Mouse (Mus musculus) G1E (cell line): ENCODE measurements around the gene Fam227b.

Experiments
- CTCF ChIP-seq: IDR thresholded peaks from 2 replicates; pipeline ENCODE4 v1.5.1; 2012; ENCODE audit warnings: low read depth, low read length, inconsistent platforms, mixed read lengths
- GATA1 ChIP-seq: IDR thresholded peaks from 2 replicates; pipeline ENCODE4 v1.6.1; 2012; ENCODE audit warnings: borderline replicate concordance, low read length, inconsistent platforms, mixed read lengths
- GATA2 ChIP-seq: IDR thresholded peaks from 2 replicates; pipeline ENCODE4 v1.6.1; 2012; ENCODE audit warnings: low read depth, low read length, inconsistent platforms, borderline replicate concordance
- POLR2AphosphoS5 ChIP-seq: IDR thresholded peaks from 2 replicates; pipeline ENCODE4 v1.6.1; 2012; ENCODE audit warnings: low read depth, low read length, inconsistent platforms; ENCODE audit not compliant: insufficient replicate concordance
- TAL1 ChIP-seq: conservative IDR thresholded peaks from 2 replicates; pipeline ENCODE4 v1.6.1; 2012; ENCODE audit warnings: low read depth, low read length, inconsistent platforms, mixed read lengths

- TF ChIP-seq CTCF (no peak), TAL1 (no peak), GATA1 (no peak), POLR2AphosphoS5 (no peak), GATA2 (no peak)
Measured at GRCm38 (mm10) chr2:126079086-126079485, 72.7 kb downstream of the Fam227b start.
